Mouse (Mus musculus) ES-Bruce4 (cell line): ENCODE measurements around the gene AC161166.1. TPM values are rescaled to one million over a fixed set of nuclear protein-coding genes. Genes with fewer than 3 reads are reported as not detected.

Experiments
- H3K27ac ChIP-seq: 2 replicates; pipeline ENCODE4 v1.5.1; 2012; ENCODE audit warnings: low read length, inconsistent platforms; ENCODE audit not compliant: insufficient read depth
- H3K27me3 ChIP-seq: 2 replicates; pipeline ENCODE4 v1.6.1; 2012; ENCODE audit warnings: mild to moderate bottlenecking, low read length, inconsistent platforms; ENCODE audit not compliant: control insufficient read depth, poor library complexity, insufficient read depth, severe bottlenecking
- H3K36me3 ChIP-seq: 2 replicates; pipeline ENCODE4 v1.6.1; 2012; ENCODE audit warnings: inconsistent platforms, mild to moderate bottlenecking, low read length, moderate library complexity; ENCODE audit not compliant: control insufficient read depth, poor library complexity, insufficient read depth, severe bottlenecking
- H3K4me1 ChIP-seq: one replicate; pipeline ENCODE4 v1.8.1; 2011; ENCODE audit warnings: low read length; ENCODE audit not compliant: control insufficient read depth, insufficient read depth
- H3K4me3 ChIP-seq: 2 replicates; pipeline ENCODE4 v1.5.1; 2011; ENCODE audit warnings: low read depth, mild to moderate bottlenecking, low read length
- H3K9ac ChIP-seq: 2 replicates; pipeline ENCODE4 v1.6.1; 2012; ENCODE audit warnings: low read depth, mild to moderate bottlenecking, inconsistent platforms; ENCODE audit not compliant: poor library complexity, severe bottlenecking
- H3K9me3 ChIP-seq: replicated peaks from 2 replicates; pipeline ENCODE4 v1.6.1; 2012; ENCODE audit warnings: mild to moderate bottlenecking, low read length, inconsistent platforms; ENCODE audit not compliant: control insufficient read depth, poor library complexity, insufficient read depth, severe bottlenecking
- CTCF ChIP-seq: IDR thresholded peaks from one replicate; pipeline ENCODE4 v1.8.1; 2011; ENCODE audit warnings: low read depth, low read length
- EP300 ChIP-seq: IDR thresholded peaks from 2 replicates; pipeline ENCODE4 v1.6.1; 2011; ENCODE audit warnings: low read depth, low read length; ENCODE audit not compliant: insufficient read depth
- POLR2A ChIP-seq: IDR thresholded peaks from one replicate; pipeline ENCODE4 v1.8.1; 2011; ENCODE audit warnings: low read length; ENCODE audit not compliant: insufficient read depth
- polyA plus RNA-seq: library from polyadenylated mRNA; stranded (reverse); fragments of >200 nt; gene quantifications from 2 replicates; pipeline ENCODE4 v1.2.4, GENCODE M21; 2011; ENCODE audit warnings: low read depth; ENCODE audit not compliant: missing spikeins, insufficient read depth, insufficient read length

The AC161166.1 gene
- polyA plus RNA-seq, 1 experiment: not detected

- H3K27me3 ChIP-seq: no peaks in the 10 kb centered on the region
- no peak overlapping the region for H3K27ac ChIP-seq
- H3K36me3 ChIP-seq: no peaks in the 10 kb centered on the region
- peaks cover 4% of the 10 kb centered on the region for H3K4me1 ChIP-seq
- H3K9ac ChIP-seq: no peak overlapping the region
- TF ChIP-seq EP300 (no peak), CTCF (peak; percentile 91)
- no peak overlapping the region for H3K4me3 ChIP-seq
- no peaks in the 10 kb centered on the region for H3K9me3 ChIP-seq
Observed at GRCm38 (mm10) chr7:24501492-24501891, 10.8 kb downstream of the AC161166.1 start.

GRCm38 (mm10) chr7:24500929-24501328 lies 11.3 kb downstream of the AC161166.1 start:
- Histone ChIP-seq H3K27ac (no peak overlapping the region), H3K27me3 (no peaks in the 10 kb centered on the region), H3K9ac (no peak overlapping the region), H3K4me3 (no peak overlapping the region), H3K4me1 (peaks cover 4% of the 10 kb centered on the region), H3K9me3 (no peaks in the 10 kb centered on the region), H3K36me3 (no peaks in the 10 kb centered on the region)
- TF ChIP-seq CTCF: peak; percentile 64
- TF ChIP-seq EP300: no peak

GRCm38 (mm10) chr7:24499856-24500577 lies 12.2 kb downstream of the AC161166.1 start:
- TF ChIP-seq EP300: no peak
- TF ChIP-seq POLR2A: no peak
- no peak for TF ChIP-seq CTCF
- Histone ChIP-seq H3K27ac (no peak overlapping the region), H3K27me3 (no peaks in the 10 kb centered on the region), H3K36me3 (no peaks in the 10 kb centered on the region), H3K9me3 (no peaks in the 10 kb centered on the region), H3K4me1 (peaks cover 4% of the 10 kb centered on the region), H3K9ac (0 out of 2 replicates have a peak overlapping the region, but pooled peaks have one; percentile 13), H3K4me3 (peak overlapping the region; percentile 38)

GRCm38 (mm10) chr7:24488303-24488702 lies 24.0 kb downstream of the AC161166.1 start:
- H3K9me3 ChIP-seq: no peaks in the 10 kb centered on the region
- no peak overlapping the region for H3K9ac ChIP-seq
- no peak for TF ChIP-seq POLR2A
- no peak for TF ChIP-seq EP300
- no peak for TF ChIP-seq CTCF
- H3K4me3 ChIP-seq: no peak overlapping the region
- peaks cover 2% of the 10 kb centered on the region for H3K4me1 ChIP-seq
- H3K27me3 ChIP-seq: no peaks in the 10 kb centered on the region
- H3K27ac ChIP-seq: no peak overlapping the region
- H3K36me3 ChIP-seq: no peaks in the 10 kb centered on the region

GRCm38 (mm10) chr7:24487403-24487802 lies 24.9 kb downstream of the AC161166.1 start:
- Histone ChIP-seq H3K27me3 (peaks cover 3% of the 10 kb centered on the region), H3K36me3 (no peaks in the 10 kb centered on the region), H3K9ac (no peak overlapping the region), H3K4me3 (no peak overlapping the region), H3K4me1 (peaks cover 2% of the 10 kb centered on the region), H3K27ac (no peak overlapping the region), H3K9me3 (no peaks in the 10 kb centered on the region)
- TF ChIP-seq EP300 (no peak), POLR2A (no peak), CTCF (no peak)

GRCm38 (mm10) chr7:24486654-24487130 lies 25.6 kb downstream of the AC161166.1 start:
- Histone ChIP-seq H3K27ac (no peak overlapping the region), H3K27me3 (peaks cover 8% of the 10 kb centered on the region), H3K9ac (no peak overlapping the region), H3K36me3 (no peaks in the 10 kb centered on the region), H3K4me3 (no peak overlapping the region), H3K4me1 (peaks cover 2% of the 10 kb centered on the region), H3K9me3 (no peaks in the 10 kb centered on the region)
- TF ChIP-seq CTCF (no peak), POLR2A (no peak), EP300 (no peak)
